Mouse (Mus musculus): ENCODE data around the gene A630089N07Rik.

Gene A630089N07Rik

GRCm38 (mm10) chr16:97962151-97962948 is 119.9 kb downstream of the A630089N07Rik start, which contains the start of the genes C2cd2 and Zbtb21:
Gene C2cd2, minus strand, starts transcription at chr16:97962598.
Gene Zbtb21, minus strand, starts transcription at chr16:97962622.
- DNase-seq (ENCODE audit: low read depth, low spot score): peak; percentile 88

- no peak for DNase-seq (ENCODE audit: low read depth, low spot score)
These were observed 120.7 kb downstream of the A630089N07Rik start for GRCm38 (mm10) chr16:97961381-97962150.

GRCm38 (mm10) chr16:97960348-97960747 is 121.9 kb downstream of the A630089N07Rik start:
- DNase-seq (ENCODE audit: low read depth, low spot score): no peak

- no peak for DNase-seq (ENCODE audit: low read depth, low spot score)
These were observed 123.8 kb downstream of the A630089N07Rik start for GRCm38 (mm10) chr16:97958401-97958973.

- no peak for DNase-seq (ENCODE audit: low read depth, low spot score)
These were observed 124.6 kb downstream of the A630089N07Rik start for GRCm38 (mm10) chr16:97957626-97958025.

GRCm38 (mm10) chr16:97956011-97956410 is 126.2 kb downstream of the A630089N07Rik start:
- DNase-seq (ENCODE audit: low read depth, low spot score): no peak

GRCm38 (mm10) chr16:97953300-97953699 is 128.9 kb downstream of the A630089N07Rik start:
- DNase-seq (ENCODE audit: low read depth, low spot score): no peak

- no peak for DNase-seq (ENCODE audit: low read depth, low spot score)
These were observed 129.4 kb downstream of the A630089N07Rik start for GRCm38 (mm10) chr16:97952801-97953200.

GRCm38 (mm10) chr16:97952371-97952770 is 129.9 kb downstream of the A630089N07Rik start:
- no peak for DNase-seq (ENCODE audit: low read depth, low spot score)
